Mouse (Mus musculus) embryo, embryonic 9.5 days (tissue): ENCODE data around the gene Zfp91.
A peak's percentile ranks its signal among the peaks of the same experiment; 100 is the strongest.
"Not testable (repeated sequence)": the region's sequence is repeated elsewhere in the genome, so short reads cannot be mapped to it uniquely, and the experiment has no call there.

Source experiments
- DNase-seq: peaks from one replicate; pipeline ENCODE4 v3.0.0-alpha.2; 2017; ENCODE audit errors: extremely low spot score

Zfp91 gene

GRCm38 (mm10) chr19:12794056-12795044 is 1.6 kb downstream of the Zfp91 start:
- DNase-seq = peak; percentile 90

GRCm38 (mm10) chr19:12792374-12792773 is 3.6 kb downstream of the Zfp91 start:
- DNase-seq = no peak

- no peak for DNase-seq
These were observed 8.2 kb downstream of the Zfp91 start for GRCm38 (mm10) chr19:12787721-12788120.

DNA sequence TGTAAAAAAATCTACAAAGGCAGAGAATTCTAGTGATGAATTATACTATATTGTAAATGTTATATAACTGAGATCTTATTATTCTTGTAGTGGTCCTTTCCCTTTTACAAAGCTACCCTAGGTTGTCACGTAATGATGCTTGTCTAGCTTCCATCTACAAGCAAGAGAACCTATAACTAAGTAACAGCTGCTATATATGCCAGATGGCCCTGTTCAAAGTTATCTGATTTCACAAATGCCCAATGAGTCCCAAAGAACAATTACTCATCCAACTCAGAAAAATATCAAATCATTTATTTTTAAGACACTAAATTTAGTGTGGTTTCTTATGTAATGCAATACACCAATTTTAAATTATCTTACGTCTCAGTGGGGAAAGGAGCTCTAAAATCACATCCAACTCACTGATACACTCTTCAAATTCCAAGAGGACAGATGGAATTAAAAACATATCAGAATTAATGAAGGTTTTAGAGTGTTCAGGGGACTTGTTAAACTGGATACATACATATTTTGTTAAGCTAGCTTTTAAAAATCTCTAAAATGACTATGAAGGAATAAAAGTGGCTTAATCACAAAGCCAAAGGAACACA is 9.0 kb downstream of the Zfp91 start:
- DNase-seq = no peak

DNA sequence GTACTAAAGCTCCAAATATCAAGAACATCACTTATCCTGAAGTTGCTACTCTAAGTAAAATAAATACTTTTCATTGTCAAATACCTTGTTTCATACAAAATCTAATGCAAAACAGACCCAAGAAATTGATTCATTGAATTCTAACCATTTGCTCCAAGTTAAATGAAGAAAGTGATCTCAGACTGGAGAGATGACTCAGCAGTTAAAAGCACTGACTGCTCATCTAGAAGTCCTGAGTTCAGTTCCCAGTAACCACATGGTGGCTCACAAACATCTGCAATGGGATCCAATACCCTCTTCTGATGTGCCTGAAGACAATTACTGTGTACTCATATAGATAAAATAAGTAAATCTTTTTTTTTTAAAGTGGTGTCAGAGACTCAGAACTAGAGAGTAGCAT is 15.5 kb downstream of the Zfp91 start:
- DNase-seq = no peak

- no peak for DNase-seq
These were observed 25.0 kb downstream of the Zfp91 start for GRCm38 (mm10) chr19:12770888-12771287.

DNA sequence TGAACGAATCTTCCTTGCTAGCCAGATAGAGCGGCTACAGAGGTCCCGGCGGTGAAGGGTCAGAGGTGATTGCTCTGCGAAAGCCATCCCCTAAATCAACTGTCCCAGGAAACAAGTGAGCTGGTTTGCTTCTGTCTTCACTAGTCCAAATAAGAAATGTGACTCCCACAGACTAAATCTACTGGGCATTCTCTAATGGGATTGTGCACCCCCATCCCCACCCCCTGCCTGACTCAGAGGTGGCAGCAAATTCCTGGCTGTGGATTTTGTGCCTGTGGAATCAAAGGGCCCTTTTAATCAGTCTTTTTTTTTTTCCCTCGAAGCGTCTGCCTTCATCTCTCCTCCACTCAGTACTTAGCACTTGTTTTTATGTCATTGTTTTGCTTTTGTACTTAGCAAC is 30.6 kb downstream of the Zfp91 start, which contains the start of gene Cntf:
TSS of gene Cntf (minus strand) at position 325 of the 400 bp plus-strand sequence.
- peak; percentile 32 for DNase-seq

- DNase-seq = no peak
These were observed 33.5 kb downstream of the Zfp91 start for GRCm38 (mm10) chr19:12762212-12763130.

- no peak for DNase-seq
These were observed 36.3 kb downstream of the Zfp91 start for GRCm38 (mm10) chr19:12759656-12760055.

GRCm38 (mm10) chr19:12758936-12759478 is 36.9 kb downstream of the Zfp91 start:
- no peak for DNase-seq

- DNase-seq = no peak
These were observed 39.6 kb downstream of the Zfp91 start for GRCm38 (mm10) chr19:12756286-12756685.

- no peak for DNase-seq
These were observed 64.0 kb downstream of the Zfp91 start for GRCm38 (mm10) chr19:12731950-12732349.

- no peak for DNase-seq
These were observed 64.9 kb downstream of the Zfp91 start for GRCm38 (mm10) chr19:12731036-12731435.

DNA sequence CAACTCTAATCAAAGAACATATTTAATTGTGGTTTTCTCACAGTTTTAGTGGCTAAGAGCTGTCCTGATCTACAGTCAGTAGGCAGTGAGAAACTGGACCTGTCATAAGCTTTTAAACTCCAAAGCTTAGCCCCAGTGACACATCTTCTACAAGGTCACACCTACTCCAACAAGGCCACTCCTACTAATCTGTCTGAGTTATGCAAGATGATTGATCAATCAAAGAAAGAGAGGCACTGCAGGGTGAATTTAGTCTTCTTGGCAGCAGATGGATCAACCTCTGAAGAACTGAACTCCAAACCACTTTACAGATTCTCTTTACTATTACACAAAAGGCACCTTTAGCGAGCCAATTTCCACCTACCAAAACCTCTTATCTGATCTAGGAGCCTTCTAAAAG is 70.1 kb downstream of the Zfp91 start:
- DNase-seq = no peak

DNA sequence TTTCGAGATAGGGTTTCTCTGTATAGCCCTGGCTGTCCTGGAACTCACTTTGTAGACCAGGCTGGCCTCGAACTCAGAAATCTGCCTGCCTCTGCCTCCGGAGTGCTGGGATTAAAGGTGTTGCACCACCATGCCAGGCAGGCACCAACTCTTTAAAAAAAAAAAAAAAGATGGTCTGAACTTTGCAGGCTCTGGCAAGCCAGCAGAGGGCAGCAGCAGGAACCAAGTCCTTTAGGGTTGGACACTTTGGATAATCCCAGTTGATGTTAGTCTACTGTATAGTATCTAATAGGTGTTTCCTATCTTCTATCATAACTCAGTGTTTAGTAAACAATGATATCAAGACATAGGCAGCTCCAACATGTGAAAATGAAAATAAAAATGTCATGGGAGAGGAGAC is 73.6 kb downstream of the Zfp91 start:
- no peak for DNase-seq

DNA sequence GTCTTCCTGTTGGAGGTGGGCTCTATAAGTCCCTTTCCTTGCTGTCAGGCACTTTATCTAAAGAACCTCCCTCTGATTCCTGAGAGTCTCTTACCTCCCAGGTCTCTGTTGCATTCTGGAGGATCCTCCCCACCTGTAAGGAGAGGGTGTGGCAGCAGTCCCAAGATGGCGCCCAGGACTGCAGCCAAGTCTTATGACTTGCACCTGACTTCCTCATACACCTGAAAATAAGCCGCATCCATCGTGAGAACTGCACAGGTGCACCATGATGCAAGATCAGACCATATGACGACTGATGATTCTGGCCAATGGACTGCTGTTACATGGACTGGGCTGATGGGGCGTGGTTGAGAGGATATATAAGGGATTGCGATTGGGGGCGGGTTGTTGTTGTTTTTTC is 74.3 kb downstream of the Zfp91 start:
- DNase-seq = not testable (repeated sequence)

DNA sequence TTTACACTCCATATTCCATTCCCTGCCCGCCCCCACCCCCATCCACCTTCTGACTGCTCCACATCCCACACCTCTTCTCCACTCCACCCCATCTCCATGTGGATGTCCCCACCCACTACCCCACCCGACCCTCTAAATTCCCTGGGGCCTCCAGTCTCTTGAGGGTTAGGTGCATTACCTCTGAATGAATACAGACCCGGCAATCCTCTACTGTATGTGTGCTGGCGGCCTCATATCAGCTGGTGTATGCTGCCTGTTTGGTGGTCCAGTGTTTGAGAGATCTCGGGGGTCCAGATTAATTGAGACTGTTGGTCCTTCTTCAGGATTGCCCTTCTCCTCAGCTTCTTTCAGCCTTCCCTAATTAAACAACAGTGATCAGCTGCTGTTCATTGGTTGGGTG is 75.0 kb downstream of the Zfp91 start:
- DNase-seq = not testable (repeated sequence)

- DNase-seq = no peak
These were observed 75.5 kb downstream of the Zfp91 start for GRCm38 (mm10) chr19:12720463-12720862.

GRCm38 (mm10) chr19:12719189-12719588 is 76.7 kb downstream of the Zfp91 start:
- no peak for DNase-seq
